Comparison of ENCODE assay signal across 13 mouse cellular contexts in the genomic region with DNA sequence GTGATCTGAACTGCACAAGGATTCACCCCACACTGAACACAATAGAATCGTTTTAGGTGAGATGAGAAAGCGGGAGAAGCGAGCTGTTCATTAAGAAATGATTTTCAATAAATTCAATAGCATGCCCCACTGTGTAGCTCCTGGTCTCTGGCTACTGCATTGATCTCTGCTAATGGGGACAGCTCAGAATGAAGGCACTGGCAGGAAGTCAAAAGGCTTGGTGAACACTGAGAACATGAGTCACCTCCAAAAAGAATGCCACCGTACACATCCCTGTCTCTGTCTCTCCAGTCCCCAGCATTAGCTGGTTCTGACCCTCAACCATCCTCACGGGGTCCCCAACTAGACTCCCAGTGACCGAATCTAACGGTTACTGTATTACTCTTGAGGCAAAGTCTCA.
"Had no signal": no experiment of that assay in that cellular context is flagged by ENCODE, and none has a peak within 500 bp of the region (broad histone marks: within the 10 kb centered on the region; RNA-seq: fewer than 3 reads in every experiment).

No protein-coding gene starts in this region.

- H3K4me2 ChIP-seq: limb, embryonic 13.5 days; liver, embryonic 11.5 days; liver, embryonic 15.5 days; lung, embryonic 14.5 days; midbrain, embryonic 12.5 days; neural tube, embryonic 15.5 days had no signal

- H3K9ac ChIP-seq: limb, embryonic 13.5 days; liver, embryonic 15.5 days; lung, embryonic 14.5 days; midbrain, embryonic 12.5 days; neural tube, embryonic 15.5 days had no signal

- H3K36me3 ChIP-seq: limb, embryonic 13.5 days; liver, embryonic 15.5 days; midbrain, embryonic 12.5 days; neural tube, embryonic 15.5 days had no signal

- H3K9me3 ChIP-seq: limb, embryonic 13.5 days; liver, embryonic 15.5 days; midbrain, embryonic 12.5 days; neural tube, embryonic 15.5 days had no signal

- H3K27me3 ChIP-seq: limb, embryonic 13.5 days; liver, embryonic 15.5 days; midbrain, embryonic 12.5 days; neural tube, embryonic 15.5 days had no signal

- H3K27ac ChIP-seq: layer of hippocampus, adult 2 months; limb, embryonic 13.5 days; liver, embryonic 15.5 days; midbrain, embryonic 12.5 days; neural tube, embryonic 15.5 days had no signal

- H3K4me3 ChIP-seq: layer of hippocampus, adult 2 months; limb, embryonic 13.5 days; liver, embryonic 15.5 days; midbrain, embryonic 12.5 days; myocyte; neural tube, embryonic 15.5 days had no signal

- DNase-seq: kidney, postnatal 10 days; kidney, postnatal 4 days; lung, embryonic 14.5 days; right cerebral cortex, adult 18-20 months; right cerebral cortex, postnatal 25 days; thymus, postnatal 36 days had no signal
